Mouse (Mus musculus) small intestine, adult 2 months (tissue): ENCODE data around the gene Agtr1a.

Experiments used
- CTCF ChIP-seq: fragments of 200-500 bp; IDR thresholded peaks from 2 replicates; pipeline ENCODE4 v1.5.1; 2012; ENCODE audit warnings: low read depth, mild to moderate bottlenecking, control low read depth, inconsistent platforms, low read length, moderate library complexity, mixed read lengths; ENCODE audit not compliant: insufficient replicate concordance, insufficient read length; ENCODE audit errors: extremely low read depth
- POLR2A ChIP-seq: fragments of 200-500 bp; IDR thresholded peaks from 2 replicates; pipeline ENCODE4 v1.6.1; 2012; ENCODE audit warnings: low read depth, mild to moderate bottlenecking, control low read depth, inconsistent platforms, low read length, moderate library complexity

GRCm38 (mm10) chr13:30400621-30401020, 64.4 kb downstream of the Agtr1a start:
- no peak for TF ChIP-seq CTCF
- no peak for TF ChIP-seq POLR2A
